ENCODE assay signal across 7 mouse cellular contexts in genomic region chr14:20928848-20929745, GRCm38 (mm10). TPM values are rescaled to one million over a fixed set of nuclear protein-coding genes. Genes with fewer than 3 reads are reported as not detected.
DNase-seq lines count a peak whose midpoint lies in the region; ATAC-seq lines count a peak whose summit lies in the region.

Gene Vcl (plus strand): TSS chr14:20929398.

- peaks cover 16% of the 10 kb centered on the region for H3K4me1 ChIP-seq in embryonic facial prominence, embryonic 12.5 days
- H3K4me1 ChIP-seq in limb, embryonic 11.5 days (ENCODE audit: control insufficient read depth, insufficient read depth, low read length) = 0 out of 2 replicates have a peak, but pooled peaks cover 10% of the 10 kb centered on the region
- H3K4me1 ChIP-seq in midbrain, embryonic 14.5 days (ENCODE audit: control insufficient read depth, insufficient read depth, low read length) = peaks cover 10% of the 10 kb centered on the region

- DNase-seq in adrenal gland, postnatal 25 days = peak; percentile 100
- peak; percentile 100 for DNase-seq in heart, adult 11 months
- DNase-seq in kidney, adult 18-20 months = peak; percentile 99
- peak; percentile 100 for DNase-seq in limb, embryonic 11.5 days (ENCODE audit: low spot score)
- DNase-seq in midbrain, embryonic 14.5 days = peak; percentile 99
- DNase-seq in spleen, adult 18-20 months = peak; percentile 91 to 95

- peak within 1 kb of the TSS; percentile 90 for H3K4me3 ChIP-seq in embryonic facial prominence, embryonic 12.5 days
- peak within 1 kb of the TSS; percentile 92 for H3K4me3 ChIP-seq in limb, embryonic 11.5 days (ENCODE audit: low read depth, low read length)
- H3K4me3 ChIP-seq in midbrain, embryonic 14.5 days (replicated peaks; ENCODE audit: low read depth, low read length) = peak within 1 kb of the TSS; percentile 80

- peak within 1 kb of the TSS; percentile 86 for H3K27ac ChIP-seq in embryonic facial prominence, embryonic 12.5 days
- H3K27ac ChIP-seq in limb, embryonic 11.5 days (replicated peaks; ENCODE audit: low read depth, low read length) = peak within 1 kb of the TSS; percentile 75
- H3K27ac ChIP-seq in midbrain, embryonic 14.5 days (replicated peaks; ENCODE audit: low read depth, low read length) = peak within 1 kb of the TSS; percentile 84

- H3K4me2 ChIP-seq in embryonic facial prominence, embryonic 12.5 days (replicated peaks) = peak within 1 kb of the TSS; percentile 82
- peak within 1 kb of the TSS; percentile 64 for H3K4me2 ChIP-seq in limb, embryonic 11.5 days (ENCODE audit: low read depth, severe bottlenecking)
- H3K4me2 ChIP-seq in midbrain, embryonic 14.5 days (ENCODE audit: low read length) = peak within 1 kb of the TSS; percentile 70

- WGBS in embryonic facial prominence, embryonic 12.5 days = under 1% methylated on average over 89 of the region's 89 CpGs
- WGBS in limb, embryonic 11.5 days = under 1% methylated on average over 87 of the region's 89 CpGs
- WGBS in midbrain, embryonic 14.5 days = under 1% methylated on average over 89 of the region's 89 CpGs

- no peaks in the 10 kb centered on the region for H3K27me3 ChIP-seq in embryonic facial prominence, embryonic 12.5 days
- H3K27me3 ChIP-seq in limb, embryonic 11.5 days (ENCODE audit: control insufficient read depth, insufficient read depth, low read length) = no peaks in the 10 kb centered on the region
- no peaks in the 10 kb centered on the region for H3K27me3 ChIP-seq in midbrain, embryonic 14.5 days (ENCODE audit: control insufficient read depth, insufficient read depth, low read length)

- peak within 1 kb of the TSS; percentile 80 for H3K9ac ChIP-seq in embryonic facial prominence, embryonic 12.5 days
- H3K9ac ChIP-seq in limb, embryonic 11.5 days (ENCODE audit: low read length) = peak within 1 kb of the TSS; percentile 82
- H3K9ac ChIP-seq in midbrain, embryonic 14.5 days (replicated peaks; ENCODE audit: low read length) = peak within 1 kb of the TSS; percentile 73

- ATAC-seq in embryonic facial prominence, embryonic 12.5 days (ENCODE audit: insufficient number of reproducible peaks, insufficient read depth, low FRiP score, low TSS enrichment) = peak; percentile 99
- peak; percentile 99 for ATAC-seq in limb, embryonic 11.5 days (ENCODE audit: insufficient number of reproducible peaks, low FRiP score, low TSS enrichment, low read depth)
- ATAC-seq in midbrain, embryonic 14.5 days (ENCODE audit: low FRiP score, low TSS enrichment) = peak; percentile 99

- no peaks in the 10 kb centered on the region for H3K36me3 ChIP-seq in embryonic facial prominence, embryonic 12.5 days
- H3K36me3 ChIP-seq in limb, embryonic 11.5 days (ENCODE audit: control insufficient read depth, insufficient read depth, low read length) = no peaks in the 10 kb centered on the region
- H3K36me3 ChIP-seq in midbrain, embryonic 14.5 days (ENCODE audit: control insufficient read depth, insufficient read depth, low read length) = no peaks in the 10 kb centered on the region

- H3K9me3 ChIP-seq in embryonic facial prominence, embryonic 12.5 days = no peaks in the 10 kb centered on the region
- H3K9me3 ChIP-seq in limb, embryonic 11.5 days (ENCODE audit: control insufficient read depth, low read length) = no peaks in the 10 kb centered on the region
- H3K9me3 ChIP-seq in midbrain, embryonic 14.5 days (ENCODE audit: control insufficient read depth, low read length) = no peaks in the 10 kb centered on the region

RNA-seq across cellular contexts. Expression of gene Vcl, which starts in this region (rescaled TPM):
- total RNA-seq in adrenal gland, postnatal 25 days (2021) = 91.6 and 100 TPM in 2 replicates
- 45.3 and 49.9 TPM in 2 replicates for polyA plus RNA-seq in embryonic facial prominence, embryonic 12.5 days (2016; fragmentation: Nextera tagmentation; extraction: Ambion mirVana)
- polyA plus RNA-seq in limb, embryonic 11.5 days (2014; fragmentation: Nextera tagmentation; extraction: Ambion mirVana) = 45.6 and 50.4 TPM in 2 replicates
- 6.5 and 14.3 TPM in 2 replicates for polyA plus RNA-seq in midbrain, embryonic 14.5 days (2014; fragmentation: Nextera tagmentation; extraction: Ambion mirVana)

Comparison
In these comparisons a context has a peak if more than half of its experiments do, and no peak if none do; other contexts are left out.
1. Peak in every context shown above with its lines: DNase-seq, ATAC-seq, H3K4me3 ChIP-seq and H3K27ac ChIP-seq.